Mouse (Mus musculus) heart, adult 2 months (tissue): ENCODE measurements around the gene Apobec2. TPM values are rescaled to one million over a fixed set of nuclear protein-coding genes. Genes with fewer than 3 reads are reported as not detected.

Experiments
- DNase-seq, 2 experiments: peaks; one replicate each; pipeline ENCODE4 v3.0.0; 2021
- H3K27ac ChIP-seq: fragments of 200-600 bp; 2 replicates; pipeline ENCODE4 v1.8.1; 2022
- H3K27me3 ChIP-seq: fragments of 200-500 bp; 2 replicates; pipeline ENCODE4 v1.6.1; 2012; ENCODE audit warnings: mild to moderate bottlenecking, low read length, inconsistent platforms, mixed read lengths; ENCODE audit not compliant: control insufficient read depth, insufficient read depth
- H3K36me3 ChIP-seq: fragments of 200-500 bp; 2 replicates; pipeline ENCODE4 v1.6.1; 2012; ENCODE audit warnings: low read length, inconsistent platforms; ENCODE audit not compliant: control insufficient read depth, insufficient read depth
- H3K4me1 ChIP-seq: fragments of 200-500 bp; 2 replicates; pipeline ENCODE4 v1.6.1; 2011; ENCODE audit warnings: low read length; ENCODE audit not compliant: control insufficient read depth, insufficient read depth
- H3K4me3 ChIP-seq: fragments of 200-600 bp; 2 replicates; pipeline ENCODE4 v1.8.1; 2022
- H3K79me2 ChIP-seq: fragments of 200-500 bp; replicated peaks from 2 replicates; pipeline ENCODE4 v1.6.1; 2012; ENCODE audit warnings: mild to moderate bottlenecking, inconsistent platforms, low read length, moderate library complexity, mixed read lengths; ENCODE audit not compliant: control insufficient read depth, insufficient read depth
- H3K9ac ChIP-seq: fragments of 200-500 bp; 2 replicates; pipeline ENCODE4 v1.6.1; 2012; ENCODE audit warnings: low read depth, mild to moderate bottlenecking, control low read depth, inconsistent platforms, low read length, mixed read lengths
- CTCF ChIP-seq: fragments of 200-600 bp; IDR thresholded peaks from 2 replicates; pipeline ENCODE4 v1.8.1; 2022; ENCODE audit warnings: antibody characterized with exemption, mild to moderate bottlenecking, moderate library complexity
- EP300 ChIP-seq: fragments of 200-500 bp; IDR thresholded peaks from 2 replicates; pipeline ENCODE4 v1.6.1; 2011; ENCODE audit warnings: low read depth, low read length, control low read depth; ENCODE audit not compliant: insufficient read depth
- POLR2A ChIP-seq: fragments of 200-500 bp; IDR thresholded peaks from 2 replicates; pipeline ENCODE4 v1.6.1; 2011; ENCODE audit warnings: mild to moderate bottlenecking, low read depth, low read length, control low read depth; ENCODE audit not compliant: insufficient read depth
- WGBS: fragments of 180-500 bp; shearing (Covaris S2); methylation state at CpG from one replicate; pipeline ENCODE4 v1.1.7; 2018; 5-methylcytosine and 5-hydroxymethylcytosine counted together
- intact Hi-C: fragments of 180-260 bp; cut with DNase I; formaldehyde crosslinking; loops from one replicate; pipeline ENCODE4 v1.15.1; 2025
- polyA plus RNA-seq: library from polyadenylated mRNA; depleted of rRNA; stranded (reverse); fragments of >200 nt; gene quantifications from 2 replicates; pipeline ENCODE4 v1.2.3, GENCODE M21; 2012
- total RNA-seq, 2 experiments: library from RNA; stranded (reverse); gene quantifications; 2 replicates each; pipeline ENCODE4 v1.2.3; 2021

Gene Apobec2
- total and polyA plus RNA-seq, 3 experiments: 150 to 256 (median 222) TPM

DNA sequence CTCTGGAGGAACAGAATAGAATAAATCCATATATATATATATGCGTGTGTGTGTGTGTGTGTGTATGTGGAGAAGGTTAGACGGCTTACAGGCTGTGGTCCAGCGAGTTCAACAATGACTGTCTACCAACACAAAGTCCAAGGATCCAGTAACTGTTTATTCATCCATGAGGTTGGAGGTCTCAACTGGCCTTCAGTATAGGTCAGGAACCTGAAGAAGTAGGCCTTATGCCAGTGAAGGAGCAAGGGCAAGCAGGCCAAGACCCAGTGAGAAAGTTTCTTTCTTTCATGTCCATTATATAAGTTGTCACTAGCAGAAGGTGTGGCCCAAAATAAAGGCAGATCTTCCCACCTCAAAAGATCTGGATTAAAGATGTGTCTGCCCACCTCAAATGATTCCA lies 30.0 kb downstream of the Apobec2 start:
- no peak for TF ChIP-seq EP300
- TF ChIP-seq CTCF: no peak
- no peak for TF ChIP-seq POLR2A
- Histone ChIP-seq H3K79me2 (peaks cover 11% of the 10 kb centered on the region), H3K27me3 (no peaks in the 10 kb centered on the region), H3K4me1 (peaks cover 1% of the 10 kb centered on the region), H3K4me3 (no peak overlapping the region), H3K9ac (no peak overlapping the region), H3K36me3 (peaks cover 11% of the 10 kb centered on the region), H3K27ac (no peak overlapping the region)
- 96% methylated on average over 3 of the region's 3 CpGs for WGBS
- peak in 1 of 2 experiments; percentile 10 for DNase-seq
- intact Hi-C loops: no loop called here

DNA sequence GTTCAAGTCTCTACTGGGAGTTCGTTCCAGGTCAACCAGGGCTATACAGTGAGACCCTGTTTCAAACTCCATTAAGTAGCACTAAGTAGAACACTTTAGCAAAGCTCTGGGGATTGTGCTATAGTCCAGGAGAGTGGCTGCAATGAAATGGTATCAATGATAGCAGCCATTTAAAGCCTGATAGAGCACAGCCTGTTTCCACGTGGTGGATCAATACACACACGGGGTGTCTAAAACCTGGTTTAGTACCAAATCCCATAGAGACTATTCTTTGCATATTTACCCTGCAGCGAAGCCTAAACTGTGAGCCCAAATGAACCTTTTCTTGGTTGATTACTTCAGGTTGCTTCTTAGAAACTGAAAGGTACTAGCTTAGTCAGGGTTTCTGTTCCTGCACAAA lies 31.0 kb downstream of the Apobec2 start:
- peak in 1 of 2 experiments; percentile 2 for DNase-seq
- 84% methylated on average over 4 of the region's 4 CpGs for WGBS
- no peak overlapping the region for H3K4me3 ChIP-seq

DNA sequence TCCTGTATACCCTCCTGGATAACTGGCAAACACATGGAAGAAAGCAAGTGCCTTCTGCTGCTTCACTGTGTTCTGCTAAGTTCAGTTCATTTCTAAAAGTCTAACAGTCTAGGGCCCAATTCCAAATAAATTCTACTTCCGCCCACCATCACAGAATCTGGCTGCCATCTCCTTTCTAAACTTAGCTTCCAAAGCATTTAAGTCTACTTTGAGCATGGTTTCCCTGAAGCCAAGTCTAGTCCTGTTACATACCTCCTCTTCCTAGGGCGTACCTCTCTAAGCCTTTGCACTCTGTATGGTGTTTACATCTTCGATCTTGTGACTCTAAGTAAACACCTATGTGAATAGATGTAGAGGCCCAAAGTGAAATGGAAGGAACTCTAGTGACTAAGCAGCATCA lies 40.1 kb downstream of the Apobec2 start:
- Histone ChIP-seq H3K79me2 (no peaks in the 10 kb centered on the region), H3K27me3 (no peaks in the 10 kb centered on the region), H3K4me3 (no peak overlapping the region), H3K4me1 (no peaks in the 10 kb centered on the region), H3K9ac (no peak overlapping the region), H3K36me3 (0 out of 2 replicates have a peak, but pooled peaks cover 2% of the 10 kb centered on the region), H3K27ac (no peak overlapping the region)
- intact Hi-C loops: no loop called here
- 86% methylated on average over 3 of the region's 3 CpGs for WGBS
- DNase-seq: no peak
- TF ChIP-seq EP300: no peak
- no peak for TF ChIP-seq POLR2A

More for the DNA sequence above, 31.0 kb downstream of the Apobec2 start:
- Histone ChIP-seq H3K79me2 (peaks cover 9% of the 10 kb centered on the region), H3K27me3 (no peaks in the 10 kb centered on the region), H3K9ac (no peak overlapping the region), H3K27ac (no peak overlapping the region), H3K4me1 (peaks cover 1% of the 10 kb centered on the region; the same call in 1 of the 2 replicates), H3K36me3 (peaks cover 9% of the 10 kb centered on the region)
- TF ChIP-seq POLR2A: no peak
- TF ChIP-seq EP300: no peak
- TF ChIP-seq CTCF: no peak
- intact Hi-C loops: no loop called here

DNA sequence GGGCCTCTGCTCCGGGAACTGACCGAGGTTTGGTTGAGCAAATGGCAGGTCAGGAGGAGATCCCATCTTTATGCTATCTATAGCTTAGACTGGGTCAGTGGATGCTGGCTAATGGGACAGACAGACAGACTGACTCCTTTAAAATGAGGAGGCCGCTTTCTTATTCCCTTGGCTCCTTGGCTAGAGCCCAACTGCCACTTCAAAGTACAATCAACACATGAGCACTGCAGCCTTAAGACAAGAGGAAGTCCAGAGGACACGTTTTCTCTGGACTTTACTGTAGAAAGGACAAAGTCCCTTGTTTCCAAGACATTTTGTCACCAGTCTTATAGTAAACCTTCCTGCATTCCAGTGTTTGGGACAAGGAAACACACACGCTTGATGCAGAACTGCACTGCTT lies 41.3 kb downstream of the Apobec2 start:
- no peaks in the 10 kb centered on the region for H3K4me1 ChIP-seq
- TF ChIP-seq EP300: no peak
- no peak for TF ChIP-seq POLR2A
- TF ChIP-seq CTCF: no peak
- no peak overlapping the region for H3K9ac ChIP-seq
- H3K27me3 ChIP-seq: no peaks in the 10 kb centered on the region
- DNase-seq: no peak
- no peaks in the 10 kb centered on the region for H3K79me2 ChIP-seq
- intact Hi-C loops: no loop called here
- no peak overlapping the region for H3K4me3 ChIP-seq
- 72% methylated on average over 5 of the region's 5 CpGs for WGBS
- H3K36me3 ChIP-seq: 0 out of 2 replicates have a peak, but pooled peaks cover 2% of the 10 kb centered on the region
- H3K27ac ChIP-seq: no peak overlapping the region

DNA sequence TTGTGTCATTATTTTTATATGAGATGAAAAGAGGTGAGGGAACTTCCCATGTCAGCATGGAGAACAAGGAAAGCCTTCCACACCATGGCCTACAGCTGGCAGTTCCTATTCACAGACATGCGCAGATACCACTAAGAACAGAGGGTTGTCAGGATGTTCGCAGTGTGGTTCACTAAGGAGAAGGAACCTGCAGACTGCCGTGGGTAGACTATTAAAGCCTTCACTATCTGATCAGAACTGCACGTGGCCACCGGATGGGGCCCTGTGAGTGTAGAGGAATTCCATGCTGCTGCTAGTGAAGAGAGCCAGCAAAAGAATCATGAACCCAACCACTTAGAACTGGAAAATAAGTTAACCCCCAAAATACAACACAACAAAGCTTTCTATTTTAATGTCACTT lies 43.3 kb downstream of the Apobec2 start:
- 76% methylated on average over 5 of the region's 5 CpGs for WGBS
- H3K27me3 ChIP-seq: no peaks in the 10 kb centered on the region
- no peak overlapping the region for H3K4me3 ChIP-seq
- intact Hi-C loops: no loop called here
- no peak for TF ChIP-seq CTCF
- TF ChIP-seq POLR2A: no peak
- TF ChIP-seq EP300: no peak
- no peaks in the 10 kb centered on the region for H3K79me2 ChIP-seq
- H3K4me1 ChIP-seq: no peaks in the 10 kb centered on the region
- no peak overlapping the region for H3K27ac ChIP-seq
- DNase-seq: no peak
- H3K9ac ChIP-seq: no peak overlapping the region
- no peaks in the 10 kb centered on the region for H3K36me3 ChIP-seq

DNA sequence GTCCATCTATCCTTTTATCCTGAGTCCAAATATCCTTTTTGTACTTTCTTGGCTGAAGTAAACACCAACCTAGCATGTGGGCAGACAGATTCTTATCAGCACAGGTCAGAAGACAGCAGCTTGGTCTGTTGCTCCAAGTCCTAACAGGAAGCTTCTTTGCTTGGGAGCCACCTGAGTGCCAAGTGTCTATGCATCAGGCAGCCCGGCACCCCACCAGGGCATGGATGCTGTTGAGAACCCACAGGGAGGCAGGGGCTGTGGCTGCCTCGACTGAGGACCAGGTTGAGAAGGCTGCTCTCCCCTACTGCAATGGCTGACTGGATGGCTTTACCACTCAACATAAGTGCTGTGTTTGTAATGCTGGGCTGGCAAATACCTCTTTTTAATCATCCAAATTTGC lies 44.1 kb downstream of the Apobec2 start:
- WGBS: 91% methylated on average over 2 of the region's 2 CpGs
- H3K4me3 ChIP-seq: no peak overlapping the region
- H3K27me3 ChIP-seq: no peaks in the 10 kb centered on the region
- intact Hi-C loops: no loop called here
- H3K36me3 ChIP-seq: no peaks in the 10 kb centered on the region
- no peak for DNase-seq
- no peak overlapping the region for H3K27ac ChIP-seq
- no peak overlapping the region for H3K9ac ChIP-seq
- TF ChIP-seq EP300: no peak
- TF ChIP-seq CTCF: no peak
- no peak for TF ChIP-seq POLR2A
- H3K79me2 ChIP-seq: no peaks in the 10 kb centered on the region
- H3K4me1 ChIP-seq: no peaks in the 10 kb centered on the region
